Mouse (Mus musculus): ENCODE data around the gene Dkkl1. TPM values are rescaled to one million over a fixed set of nuclear protein-coding genes. Genes with fewer than 3 reads are reported as not detected.

Gene Dkkl1
- polyA plus RNA-seq, 1 experiment from 2014 or later, result 1.0 TPM

DNA sequence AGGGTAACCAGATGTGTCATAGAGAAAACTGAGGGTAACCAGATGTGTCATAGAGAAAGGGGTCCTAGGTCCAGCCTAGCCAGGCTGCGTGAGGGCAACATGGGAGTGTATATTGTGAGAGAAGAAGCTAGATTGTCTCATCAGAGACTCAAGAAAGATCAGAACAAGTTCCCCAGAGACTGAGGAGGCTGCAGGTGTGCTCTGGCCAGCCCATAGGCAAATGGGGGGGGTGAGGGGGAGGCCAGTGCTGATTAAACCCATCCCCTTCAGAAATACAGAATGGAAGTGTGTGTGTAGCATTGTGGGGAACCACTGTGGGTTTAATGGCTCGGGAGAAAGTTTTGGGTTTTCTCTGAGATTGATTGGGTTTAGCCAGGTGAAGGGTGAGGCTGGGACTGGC lies 9.7 kb upstream of the Dkkl1 start:
- Histone ChIP-seq H3K4me3 (no peak overlapping the region), H3K4me1 (peaks cover 44% of the 10 kb centered on the region), H3K9me3 (no peaks in the 10 kb centered on the region; the same call in 1 of the 2 replicates), H3K36me3 (replicated peaks) (peaks cover 99% of the 10 kb centered on the region), H3K27me3 (ENCODE audit: poor library complexity, severe bottlenecking) (no peaks in the 10 kb centered on the region), H3K27ac (no peak overlapping the region)
- no peak for DNase-seq (ENCODE audit: extremely low spot score, low spot score)
- 91% methylated on average over 2 of the region's 2 CpGs for WGBS

DNA sequence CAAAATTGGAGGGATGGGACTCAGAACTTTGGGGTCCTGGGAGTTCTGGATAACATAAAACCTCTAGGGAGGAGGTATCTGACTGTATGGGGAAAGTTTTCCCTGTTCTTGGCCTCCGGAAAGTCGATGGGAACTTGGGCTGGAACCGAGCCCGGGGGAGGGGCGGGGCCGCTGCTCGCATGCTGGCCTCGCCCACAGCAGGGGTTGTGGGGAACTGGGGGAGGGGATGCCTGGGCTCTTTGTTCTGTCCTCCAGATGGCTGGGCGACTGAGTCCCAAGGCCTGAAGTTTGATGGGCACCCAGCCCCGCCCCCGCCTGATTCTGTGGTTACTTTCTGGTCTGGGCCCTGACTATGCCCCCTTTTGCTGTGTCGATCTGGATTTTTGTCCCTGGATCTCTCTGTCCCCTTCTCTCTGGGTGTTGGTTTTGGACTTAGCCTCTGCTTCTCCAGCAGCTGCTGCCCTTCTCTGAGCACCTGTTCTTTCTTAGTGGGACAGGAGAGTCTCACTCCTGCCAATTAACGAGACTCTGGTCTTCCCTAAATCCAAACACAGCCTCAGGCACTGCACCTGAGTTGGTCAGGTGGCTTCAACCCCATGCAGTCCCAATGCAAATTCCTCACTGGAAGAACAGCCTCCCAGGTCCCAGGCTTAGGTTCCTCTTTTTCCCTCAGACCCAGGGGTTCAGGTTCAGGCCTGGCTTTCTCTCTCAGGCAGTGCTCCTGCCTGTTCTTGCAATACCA lies 4.7 kb upstream of the Dkkl1 start:
- H3K27me3 ChIP-seq (ENCODE audit: poor library complexity, severe bottlenecking), result peaks cover 22% of the 10 kb centered on the region
- H3K4me1 ChIP-seq, result peaks cover 69% of the 10 kb centered on the region
- peak overlapping the region; percentile 100 for H3K27ac ChIP-seq
- H3K4me3 ChIP-seq, result peak overlapping the region; percentile 87
- peaks cover 48% of the 10 kb centered on the region for H3K36me3 ChIP-seq (replicated peaks)
- no peaks in the 10 kb centered on the region; the same call in 1 of the 2 replicates for H3K9me3 ChIP-seq
- WGBS, result under 1% methylated on average over 13 of the region's 13 CpGs
- DNase-seq (ENCODE audit: extremely low spot score, low spot score), result peak; percentile 92

DNA sequence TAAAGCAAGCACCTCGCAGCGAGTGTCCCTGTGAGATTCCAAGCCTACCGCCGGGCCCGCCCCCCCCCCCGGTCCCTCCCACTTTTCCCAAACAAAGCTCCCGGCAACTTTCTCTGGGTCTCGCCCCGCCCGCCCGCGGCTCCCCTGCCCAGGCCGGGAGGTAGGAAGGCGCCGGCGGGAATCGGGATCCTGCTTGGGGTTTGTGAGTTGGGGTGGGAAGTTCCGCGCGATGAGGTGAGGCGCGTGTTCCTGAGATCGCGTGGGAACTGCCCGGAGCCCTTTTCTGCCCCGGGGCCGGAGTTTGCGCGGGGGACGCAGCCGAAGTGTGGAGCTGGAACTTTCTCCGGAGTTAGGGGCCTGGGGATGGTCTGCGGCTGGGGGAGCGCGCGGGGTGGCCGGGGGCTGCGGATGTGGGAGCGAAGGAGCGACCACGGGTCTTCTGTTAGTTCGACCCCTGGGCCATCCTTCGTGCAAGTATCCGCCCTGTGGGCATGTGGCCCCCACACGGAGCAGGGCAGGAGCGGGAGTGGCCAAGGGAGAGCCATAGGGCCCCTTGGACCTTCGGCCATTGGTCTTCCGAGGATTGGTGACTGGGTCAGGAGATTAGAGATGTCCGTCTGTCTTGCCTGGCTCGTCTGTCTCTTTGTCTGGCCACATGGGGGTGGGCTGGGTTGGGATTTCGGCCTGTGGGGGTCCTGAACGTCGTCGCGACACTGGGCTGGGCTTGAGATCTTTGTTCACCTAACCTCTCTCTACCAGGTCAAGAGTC lies 3.9 kb upstream of the Dkkl1 start, which contains the start of gene Tead2:
Gene Tead2 (plus strand): TSS at position 81 of the 769 bp plus-strand sequence.
- H3K27ac ChIP-seq, result peak within 1 kb of the TSS; percentile 100
- H3K4me1 ChIP-seq, result peaks cover 67% of the 10 kb centered on the region
- peaks cover 41% of the 10 kb centered on the region for H3K36me3 ChIP-seq (replicated peaks)
- peak within 1 kb of the TSS; percentile 87 for H3K4me3 ChIP-seq
- H3K9me3 ChIP-seq, result no peaks in the 10 kb centered on the region; the same call in 1 of the 2 replicates
- DNase-seq (ENCODE audit: extremely low spot score, low spot score), result peak; percentile 83
- H3K27me3 ChIP-seq (ENCODE audit: poor library complexity, severe bottlenecking), result peaks cover 30% of the 10 kb centered on the region
- 1% methylated on average over 52 of the region's 55 CpGs for WGBS

DNA sequence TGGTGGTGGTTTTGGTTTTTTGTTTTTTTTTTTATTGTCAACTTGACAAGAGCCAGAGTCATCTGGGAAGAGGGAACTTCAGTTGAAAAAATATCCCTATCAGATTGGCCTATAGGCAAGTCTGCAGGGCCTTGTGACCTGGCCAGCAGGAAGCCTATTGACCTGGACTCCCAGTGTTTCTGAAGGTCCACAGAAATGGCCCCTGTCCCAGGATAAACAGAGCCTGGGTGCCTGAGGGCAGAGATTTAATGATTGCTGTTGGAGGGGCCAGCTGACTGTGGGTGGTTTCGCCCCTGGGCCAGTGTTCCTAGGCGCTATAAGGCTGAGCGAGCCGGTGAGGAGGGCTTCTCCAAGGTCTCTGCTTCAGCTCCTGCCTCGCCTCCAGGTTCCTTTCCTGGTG lies 1.8 kb upstream of the Dkkl1 start:
- H3K27ac ChIP-seq, result no peak overlapping the region
- no peaks in the 10 kb centered on the region for H3K9me3 ChIP-seq
- H3K4me1 ChIP-seq, result peaks cover 50% of the 10 kb centered on the region
- WGBS, result 60% methylated on average over 5 of the region's 5 CpGs
- H3K27me3 ChIP-seq (ENCODE audit: poor library complexity, severe bottlenecking), result peaks cover 51% of the 10 kb centered on the region
- H3K36me3 ChIP-seq (replicated peaks), result peaks cover 19% of the 10 kb centered on the region
- no peak for DNase-seq (ENCODE audit: extremely low spot score, low spot score)
- no peak overlapping the region for H3K4me3 ChIP-seq

DNA sequence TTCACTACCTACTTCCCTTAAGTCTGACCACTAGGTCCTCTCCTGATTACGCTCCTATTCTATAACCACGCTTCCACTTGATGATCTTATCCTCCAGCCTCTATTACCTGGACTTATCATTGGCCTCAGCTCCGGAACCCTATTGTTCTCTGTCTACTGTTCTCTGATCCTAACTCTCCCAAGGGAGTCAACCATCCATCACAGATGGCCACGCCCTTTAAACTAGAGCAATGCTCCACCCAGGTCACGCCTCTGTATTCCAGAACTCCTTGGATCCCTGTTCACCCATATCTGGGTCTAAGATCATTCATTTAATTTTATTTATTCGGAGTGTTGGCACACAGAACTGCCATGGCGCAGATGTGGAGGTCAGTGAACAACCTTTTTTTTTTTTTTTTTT lies 409 bp upstream of the Dkkl1 start:
- H3K4me3 ChIP-seq, result no peak overlapping the region
- no peak for DNase-seq (ENCODE audit: extremely low spot score, low spot score)
- no peak overlapping the region for H3K27ac ChIP-seq
- no peaks in the 10 kb centered on the region for H3K9me3 ChIP-seq
- peaks cover 55% of the 10 kb centered on the region for H3K27me3 ChIP-seq (ENCODE audit: poor library complexity, severe bottlenecking)
- WGBS, result 79% methylated on average over 7 of the region's 7 CpGs
- H3K36me3 ChIP-seq (replicated peaks), result peaks cover 6% of the 10 kb centered on the region
- peaks cover 36% of the 10 kb centered on the region for H3K4me1 ChIP-seq

DNA sequence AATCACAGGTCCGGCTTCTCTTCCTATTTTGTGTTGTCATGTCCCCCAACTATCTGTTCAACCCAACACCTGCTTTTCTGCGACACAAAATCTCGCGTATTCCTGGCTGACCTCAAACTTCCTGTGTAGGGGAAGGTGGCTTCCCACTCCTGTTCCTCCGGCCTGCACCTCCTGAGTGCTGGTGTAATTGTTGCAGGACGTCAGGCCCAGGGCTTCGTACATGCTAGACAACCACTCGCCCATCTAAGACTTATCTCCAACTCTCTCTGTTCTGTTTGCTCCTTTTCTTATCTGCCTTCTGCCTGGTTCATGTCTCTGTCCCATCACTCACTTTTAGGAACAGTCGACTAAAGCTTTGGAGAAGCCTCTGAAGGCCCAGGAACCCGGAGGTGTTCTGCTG lies 877 bp downstream of the Dkkl1 start:
- Histone ChIP-seq H3K27ac (no peak overlapping the region), H3K4me3 (no peak overlapping the region), H3K36me3 (replicated peaks) (no peaks in the 10 kb centered on the region), H3K27me3 (ENCODE audit: poor library complexity, severe bottlenecking) (peaks cover 57% of the 10 kb centered on the region), H3K4me1 (peaks cover 26% of the 10 kb centered on the region), H3K9me3 (no peaks in the 10 kb centered on the region)
- WGBS, result 80% methylated on average over 10 of the region's 10 CpGs
- no peak for DNase-seq (ENCODE audit: extremely low spot score, low spot score)

DNA sequence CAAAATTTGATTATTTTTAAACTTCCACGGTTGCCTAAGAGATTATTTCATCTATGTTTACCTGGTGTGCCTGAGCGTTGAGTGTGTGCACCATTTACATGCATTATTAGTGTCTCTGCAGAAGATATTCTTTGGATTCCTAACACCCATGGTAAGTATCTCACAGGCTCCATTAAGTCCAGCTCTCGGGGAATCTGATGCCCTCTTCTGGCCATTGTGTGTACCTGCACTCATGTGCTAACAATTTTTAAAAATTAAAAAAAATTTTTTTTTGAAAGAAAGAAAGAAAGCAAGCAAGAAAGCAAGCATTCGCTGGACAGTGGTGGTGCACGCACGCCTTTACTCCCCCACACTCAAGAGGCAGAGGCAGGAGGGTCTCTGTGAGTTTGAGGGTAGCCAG lies 3.7 kb downstream of the Dkkl1 start:
- Histone ChIP-seq H3K27ac (no peak overlapping the region), H3K4me3 (no peak overlapping the region), H3K9me3 (no peaks in the 10 kb centered on the region), H3K36me3 (replicated peaks) (no peaks in the 10 kb centered on the region), H3K27me3 (ENCODE audit: poor library complexity, severe bottlenecking) (peaks cover 62% of the 10 kb centered on the region), H3K4me1 (peaks cover 13% of the 10 kb centered on the region)
- DNase-seq (ENCODE audit: extremely low spot score, low spot score), result no peak
- 81% methylated on average over 6 of the region's 6 CpGs for WGBS

DNA sequence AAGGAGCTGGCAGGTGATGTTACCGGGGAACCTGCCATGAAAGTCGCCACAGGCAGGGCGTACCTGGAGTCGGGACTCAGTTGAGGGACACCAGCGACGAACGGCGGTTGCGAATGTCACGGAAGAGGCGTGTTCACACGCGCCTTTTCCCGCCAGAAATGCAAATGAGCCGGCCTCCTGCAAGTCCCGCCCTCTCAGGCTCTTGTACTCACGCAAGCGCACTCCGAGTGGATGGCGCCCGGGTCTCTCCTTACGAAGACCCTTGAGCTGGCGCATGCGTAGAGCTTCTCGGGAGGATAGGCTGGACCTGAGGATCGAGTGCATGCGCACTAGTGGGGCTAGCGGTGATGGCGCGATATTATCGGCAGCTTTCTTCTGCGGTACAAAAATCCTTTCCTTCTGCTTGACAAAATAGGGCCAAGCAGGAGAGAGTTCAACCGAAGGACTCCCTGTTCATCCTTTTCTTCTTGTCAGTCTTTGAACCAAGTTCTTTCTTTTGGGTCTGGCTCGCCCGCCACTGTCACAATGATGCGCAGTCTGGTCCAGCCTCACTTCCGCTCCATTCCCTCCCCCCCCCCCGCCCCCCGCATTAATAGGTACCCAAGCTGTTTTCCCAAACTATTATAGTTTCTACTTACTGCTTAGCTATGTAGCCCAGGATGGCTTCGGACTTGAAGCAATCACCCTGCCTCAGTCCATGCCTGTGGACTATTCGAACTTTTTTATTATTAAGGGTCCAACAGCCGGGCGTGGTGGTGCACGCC lies 7.4 kb downstream of the Dkkl1 start, which contains the start of gene Ccdc155:
Gene Ccdc155 (minus strand): TSS at position 513 of the 764 bp plus-strand sequence.
- peak; percentile 99 for DNase-seq (ENCODE audit: extremely low spot score, low spot score)
- Histone ChIP-seq H3K9me3 (no peaks in the 10 kb centered on the region), H3K36me3 (replicated peaks) (no peaks in the 10 kb centered on the region), H3K4me1 (peaks cover 5% of the 10 kb centered on the region), H3K27me3 (ENCODE audit: poor library complexity, severe bottlenecking) (peaks cover 47% of the 10 kb centered on the region), H3K27ac (peak within 1 kb of the TSS; percentile 88), H3K4me3 (peak within 1 kb of the TSS; percentile 57)
- WGBS, result 9% methylated on average over 44 of the region's 44 CpGs

DNA sequence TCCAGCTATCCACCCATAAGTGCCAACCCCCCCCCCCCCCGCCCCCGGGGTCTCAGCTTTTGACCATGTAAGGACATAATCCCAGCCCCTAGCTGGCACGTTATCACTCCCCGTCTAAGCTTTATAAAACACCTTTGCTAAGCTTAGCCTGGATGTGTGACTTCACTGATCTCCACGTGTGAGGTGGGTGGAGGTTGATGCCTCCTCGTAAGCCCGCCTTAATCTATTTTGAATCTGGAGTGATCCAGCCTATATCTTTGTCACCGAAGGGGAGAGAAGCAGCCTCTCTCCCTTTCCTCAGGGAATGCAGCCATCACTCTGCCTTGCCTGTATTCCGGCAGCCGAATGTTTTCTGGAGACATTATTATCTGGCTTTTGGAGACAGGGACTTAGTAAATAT lies 9.3 kb downstream of the Dkkl1 start:
- Histone ChIP-seq H3K9me3 (no peaks in the 10 kb centered on the region), H3K36me3 (replicated peaks) (no peaks in the 10 kb centered on the region), H3K4me1 (peaks cover 12% of the 10 kb centered on the region), H3K4me3 (no peak overlapping the region), H3K27me3 (ENCODE audit: poor library complexity, severe bottlenecking) (peaks cover 43% of the 10 kb centered on the region), H3K27ac (no peak overlapping the region)
- 64% methylated on average over 10 of the region's 10 CpGs for WGBS
- no peak for DNase-seq (ENCODE audit: extremely low spot score, low spot score)

DNA sequence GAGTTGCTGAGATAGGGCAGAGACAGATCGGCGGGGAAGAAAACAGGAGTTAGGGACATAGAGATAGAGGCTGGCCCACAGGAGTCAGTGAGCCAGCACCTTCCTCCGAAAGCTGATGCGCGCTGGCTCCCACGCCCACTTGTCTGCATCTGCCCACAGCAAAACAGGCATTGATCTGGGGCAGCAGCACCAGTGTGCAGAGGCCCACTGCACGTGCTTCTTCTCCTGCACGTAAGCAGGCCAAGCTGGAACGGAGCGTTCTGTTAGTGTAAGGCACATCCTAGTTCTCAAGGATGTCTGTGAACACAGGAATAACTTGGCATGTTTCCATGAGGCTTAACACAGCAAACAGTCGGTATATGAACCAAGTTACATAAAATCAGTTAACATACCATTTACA lies 13.0 kb downstream of the Dkkl1 start:
- Histone ChIP-seq H3K9me3 (no peaks in the 10 kb centered on the region), H3K4me3 (no peak overlapping the region), H3K27ac (no peak overlapping the region), H3K27me3 (ENCODE audit: poor library complexity, severe bottlenecking) (peaks cover 57% of the 10 kb centered on the region), H3K36me3 (replicated peaks) (no peaks in the 10 kb centered on the region), H3K4me1 (peaks cover 23% of the 10 kb centered on the region)
- WGBS, result 87% methylated on average over 11 of the region's 11 CpGs
- DNase-seq (ENCODE audit: extremely low spot score, low spot score), result no peak

DNA sequence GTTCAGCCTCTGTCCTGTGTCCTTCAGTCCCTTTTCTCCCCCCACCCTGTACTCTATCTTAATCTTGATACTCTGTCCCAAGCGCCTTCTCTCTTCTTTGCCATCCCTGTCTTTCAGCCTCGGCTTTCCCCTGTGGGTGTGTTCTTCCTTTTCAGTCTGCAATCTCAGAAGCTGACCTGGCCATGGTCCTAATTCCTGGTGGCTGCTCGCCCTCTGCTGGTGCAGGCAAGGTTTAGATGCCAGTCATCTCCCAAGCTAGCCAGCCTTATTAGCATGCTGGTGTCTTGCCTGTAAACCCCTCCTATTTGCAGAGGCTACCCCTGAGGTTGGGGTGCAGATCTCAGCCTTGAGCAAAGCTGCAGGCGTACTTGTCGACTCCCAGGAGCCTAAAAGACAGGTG lies 13.5 kb downstream of the Dkkl1 start:
- peaks cover 24% of the 10 kb centered on the region for H3K4me1 ChIP-seq
- H3K9me3 ChIP-seq, result no peaks in the 10 kb centered on the region
- no peak overlapping the region for H3K4me3 ChIP-seq
- WGBS, result 12% methylated on average over 5 of the region's 5 CpGs
- DNase-seq (ENCODE audit: extremely low spot score, low spot score), result peak; percentile 66
- no peak overlapping the region for H3K27ac ChIP-seq
- no peaks in the 10 kb centered on the region for H3K36me3 ChIP-seq (replicated peaks)
- peaks cover 57% of the 10 kb centered on the region for H3K27me3 ChIP-seq (ENCODE audit: poor library complexity, severe bottlenecking)

DNA sequence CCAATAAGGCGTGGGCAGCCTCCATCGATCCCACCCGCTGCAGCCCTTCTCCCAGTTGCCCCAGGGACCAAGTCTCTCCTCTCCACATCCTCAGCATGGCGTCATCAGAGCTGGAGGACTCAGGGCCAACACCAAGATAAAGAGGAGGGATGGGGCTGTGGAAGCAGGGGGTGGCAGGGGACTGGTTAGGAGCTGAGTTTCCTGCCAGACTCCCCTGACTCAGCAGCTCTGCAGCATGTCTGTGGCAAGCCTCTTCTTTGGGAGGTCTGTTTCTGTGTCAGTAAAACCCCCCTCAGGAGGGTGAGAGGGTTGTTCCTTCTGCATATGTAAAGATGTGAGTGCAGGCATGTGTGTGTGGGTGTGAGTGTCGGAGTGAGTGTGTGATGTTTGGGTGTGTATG lies 15.0 kb downstream of the Dkkl1 start:
- 69% methylated on average over 5 of the region's 5 CpGs for WGBS
- DNase-seq (ENCODE audit: extremely low spot score, low spot score), result no peak
- Histone ChIP-seq H3K27ac (no peak overlapping the region), H3K4me1 (peaks cover 33% of the 10 kb centered on the region), H3K4me3 (no peak overlapping the region), H3K9me3 (no peaks in the 10 kb centered on the region), H3K36me3 (replicated peaks) (no peaks in the 10 kb centered on the region), H3K27me3 (ENCODE audit: poor library complexity, severe bottlenecking) (peaks cover 51% of the 10 kb centered on the region)

Data from forebrain, embryonic 10.5 days (tissue).